Mouse (Mus musculus): ENCODE measurements around the gene B230118H07Rik. TPM values are rescaled to one million over a fixed set of nuclear protein-coding genes. Genes with fewer than 3 reads are reported as not detected.
"Not testable (repeated sequence)": the region's sequence is repeated elsewhere in the genome, so short reads cannot be mapped to it uniquely, and the experiment has no call there.

The B230118H07Rik gene
- polyA plus RNA-seq, 1 experiment from 2014 or later, result 20.2 TPM

DNA sequence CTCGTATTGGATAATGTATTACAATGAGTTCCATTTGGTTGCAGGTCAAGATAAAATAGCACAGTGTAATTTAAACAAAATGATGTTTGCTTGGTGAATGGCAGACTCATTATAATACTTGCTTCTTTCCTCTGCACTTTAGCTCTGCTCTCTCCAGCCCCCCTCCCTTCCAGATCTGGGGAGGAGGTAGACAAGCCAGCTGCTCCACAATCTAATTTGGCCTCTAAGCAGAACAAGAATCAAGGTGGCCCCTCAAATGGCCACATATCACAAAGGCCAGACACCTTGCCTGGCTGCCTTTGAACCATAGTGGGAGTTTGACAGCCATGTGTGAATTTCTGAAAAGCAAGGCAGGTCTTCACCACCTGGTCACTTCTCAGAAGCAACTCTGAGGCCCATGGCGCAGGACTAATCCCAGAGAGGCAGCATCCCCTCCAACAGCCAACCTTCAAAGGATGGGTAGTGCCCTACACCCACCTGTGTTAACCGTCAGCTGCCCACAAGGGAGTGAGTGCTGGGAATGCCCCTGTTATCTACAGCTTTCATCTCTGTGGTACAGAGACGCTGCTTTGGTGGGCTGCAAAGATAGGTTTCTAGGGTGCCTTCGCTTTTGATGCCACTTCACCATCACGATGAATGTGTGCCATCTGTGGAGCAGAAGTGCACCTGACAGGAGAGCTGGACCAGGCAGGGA lies 98.2 kb downstream of the B230118H07Rik start:
- H3K4me1 ChIP-seq (replicated peaks), result no peaks in the 10 kb centered on the region
- no peaks in the 10 kb centered on the region for H3K27me3 ChIP-seq
- no peak overlapping the region for H3K9ac ChIP-seq
- no peak overlapping the region for H3K4me3 ChIP-seq (replicated peaks)
- H3K4me2 ChIP-seq, result no peak overlapping the region
- H3K9me3 ChIP-seq (replicated peaks), result no peaks in the 10 kb centered on the region
- H3K36me3 ChIP-seq, result no peaks in the 10 kb centered on the region
- H3K27ac ChIP-seq, result no peak overlapping the region
- DNase-seq (no peak), ATAC-seq (ENCODE audit: low read depth) (no peak)
- WGBS (ENCODE audit: insufficient replicate concordance), result 54% methylated on average over 6 of the region's 6 CpGs

DNA sequence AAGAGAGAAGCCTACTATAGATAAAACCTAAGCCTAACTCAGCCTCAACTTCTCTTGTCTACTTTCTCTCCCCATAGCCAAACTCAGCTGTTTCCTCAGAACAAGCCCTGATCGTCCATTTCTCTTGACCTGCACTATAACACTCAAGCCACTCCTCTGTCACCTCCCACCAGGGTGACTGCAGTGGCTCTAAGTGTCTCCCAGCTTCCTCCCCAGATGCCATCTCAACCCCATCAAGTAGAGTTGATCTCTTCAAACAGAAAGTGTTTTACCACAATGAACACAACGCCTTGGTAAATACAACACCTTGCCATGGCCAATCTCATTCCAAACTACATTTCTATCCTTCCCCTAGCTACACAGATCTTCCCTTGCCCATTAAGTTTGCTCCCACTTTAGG lies 99.2 kb downstream of the B230118H07Rik start:
- H3K9me3 ChIP-seq (replicated peaks), result no peaks in the 10 kb centered on the region
- ATAC-seq (ENCODE audit: low read depth) (no peak), DNase-seq (no peak)
- no peak overlapping the region for H3K4me2 ChIP-seq
- no peaks in the 10 kb centered on the region for H3K4me1 ChIP-seq (replicated peaks)
- H3K36me3 ChIP-seq, result no peaks in the 10 kb centered on the region
- H3K27ac ChIP-seq, result no peak overlapping the region
- WGBS (ENCODE audit: insufficient replicate concordance), result 39% methylated on average over 2 of the region's 2 CpGs
- H3K9ac ChIP-seq, result no peak overlapping the region
- H3K27me3 ChIP-seq, result no peaks in the 10 kb centered on the region
- no peak overlapping the region for H3K4me3 ChIP-seq (replicated peaks)

DNA sequence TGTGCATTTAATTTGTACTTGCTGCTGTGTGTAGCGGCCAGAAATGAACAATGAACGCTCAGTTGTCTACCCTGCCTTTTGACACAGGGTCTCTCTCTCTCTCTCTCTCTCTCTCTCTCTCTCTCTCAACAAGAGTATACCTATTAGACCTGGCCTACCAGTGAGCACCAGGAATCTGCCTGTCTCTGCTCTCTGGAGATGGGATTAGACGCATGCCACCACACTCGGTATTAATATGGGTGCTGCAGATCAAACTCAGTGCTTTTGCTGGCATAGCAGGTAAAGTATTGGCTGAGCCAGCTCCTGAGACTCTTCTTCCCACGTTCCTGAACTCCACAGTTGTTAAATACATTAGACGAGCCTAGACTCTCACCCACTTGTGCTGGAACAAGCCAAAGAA lies 100.5 kb downstream of the B230118H07Rik start:
- Histone ChIP-seq H3K9ac (no peak overlapping the region), H3K4me3 (replicated peaks) (no peak overlapping the region), H3K27ac (no peak overlapping the region), H3K4me2 (no peak overlapping the region), H3K4me1 (replicated peaks) (no peaks in the 10 kb centered on the region), H3K36me3 (no peaks in the 10 kb centered on the region), H3K27me3 (no peaks in the 10 kb centered on the region), H3K9me3 (replicated peaks) (no peaks in the 10 kb centered on the region)
- no peak for DNase-seq
- WGBS (ENCODE audit: insufficient replicate concordance), result 54% methylated on average over 6 of the region's 6 CpGs
- no peak for ATAC-seq (ENCODE audit: low read depth)

DNA sequence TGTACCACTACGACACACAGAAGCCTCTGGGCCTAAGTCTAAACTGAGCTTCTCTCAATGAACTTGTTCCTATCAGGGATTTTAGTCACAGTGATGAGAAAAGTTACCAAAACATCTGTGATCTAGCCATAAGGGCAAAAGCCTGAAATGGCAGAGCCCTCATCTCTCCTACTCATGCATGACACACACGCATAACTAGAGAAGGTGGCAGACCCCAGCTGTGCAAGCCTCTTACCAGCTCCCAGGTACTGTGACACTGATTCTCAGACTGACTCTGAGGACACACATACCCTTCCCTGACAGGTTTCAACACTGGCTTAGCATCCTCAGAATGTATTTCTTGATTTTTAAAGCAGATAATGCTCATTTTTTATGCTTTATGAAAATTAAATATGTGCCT lies 103.7 kb downstream of the B230118H07Rik start:
- H3K4me2 ChIP-seq, result no peak overlapping the region
- WGBS (ENCODE audit: insufficient replicate concordance), result 74% methylated on average over 2 of the region's 2 CpGs
- DNase-seq, result no peak

DNA sequence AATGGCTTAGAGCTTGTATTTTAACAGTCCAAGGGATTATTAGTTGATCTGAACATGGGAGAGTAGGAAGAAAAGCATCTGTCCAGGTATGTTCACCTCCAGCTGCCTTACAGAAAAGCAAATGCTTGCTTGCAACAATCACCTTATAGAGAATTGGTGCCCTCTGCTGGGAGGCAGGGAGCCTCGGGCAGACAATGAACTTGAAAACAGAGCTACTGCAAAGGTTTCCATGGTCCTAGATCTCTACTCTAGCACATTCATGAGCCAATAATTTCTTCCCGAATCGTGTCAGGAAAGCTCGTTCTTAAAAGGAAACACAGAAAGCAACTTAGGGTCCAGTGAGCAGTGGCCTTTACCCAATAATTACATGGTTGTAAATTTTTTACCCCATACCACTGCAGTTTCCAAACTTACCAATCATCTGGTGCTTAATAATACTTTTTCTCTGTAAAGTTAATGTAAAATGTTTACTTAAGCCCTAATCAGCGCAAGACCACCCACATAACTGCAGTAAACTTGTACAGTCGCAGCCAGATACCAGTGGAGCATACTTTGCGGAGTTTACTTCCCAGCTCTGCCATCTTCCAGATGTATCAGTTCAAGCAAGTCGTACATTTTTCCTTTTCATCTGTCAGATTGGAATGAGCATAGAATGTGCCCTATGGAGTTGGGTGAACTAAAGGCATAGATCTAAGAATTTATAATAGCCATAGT lies 105.5 kb downstream of the B230118H07Rik start:
- WGBS (ENCODE audit: insufficient replicate concordance), result 59% methylated on average over 8 of the region's 8 CpGs
- Histone ChIP-seq H3K9ac (no peak overlapping the region), H3K4me2 (no peak overlapping the region), H3K27ac (no peak overlapping the region), H3K27me3 (no peaks in the 10 kb centered on the region), H3K4me1 (replicated peaks) (no peaks in the 10 kb centered on the region), H3K4me3 (replicated peaks) (no peak overlapping the region), H3K36me3 (no peaks in the 10 kb centered on the region), H3K9me3 (replicated peaks) (no peaks in the 10 kb centered on the region)
- ATAC-seq (ENCODE audit: low read depth) (no peak), DNase-seq (no peak)

More for the DNA sequence above, 103.7 kb downstream of the B230118H07Rik start:
- Histone ChIP-seq H3K9ac (no peak overlapping the region), H3K4me1 (replicated peaks) (no peaks in the 10 kb centered on the region), H3K27ac (no peak overlapping the region), H3K9me3 (replicated peaks) (no peaks in the 10 kb centered on the region), H3K36me3 (no peaks in the 10 kb centered on the region), H3K27me3 (no peaks in the 10 kb centered on the region), H3K4me3 (replicated peaks) (no peak overlapping the region)
- no peak for ATAC-seq (ENCODE audit: low read depth)

DNA sequence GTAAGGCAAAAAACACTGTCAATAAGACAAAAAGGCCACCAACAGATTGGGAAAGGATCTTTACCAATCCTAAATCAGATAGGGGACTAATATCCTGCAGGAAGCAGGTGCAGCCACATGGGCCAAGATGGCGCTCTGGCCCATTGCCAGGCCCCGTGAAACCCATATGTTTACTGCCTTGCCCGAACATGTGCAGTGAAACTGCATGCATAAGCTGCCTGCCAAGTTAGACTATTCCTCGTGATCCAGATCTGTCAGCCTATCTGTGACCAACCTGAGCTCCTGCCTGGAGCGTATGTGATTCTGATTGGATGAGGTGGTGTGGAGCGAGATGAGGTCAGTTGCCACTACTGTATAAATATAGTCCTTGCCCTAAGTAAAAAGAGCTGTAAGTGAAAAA lies 112.4 kb downstream of the B230118H07Rik start:
- DNase-seq; H3K36me3 ChIP-seq; H3K9me3 ChIP-seq (replicated peaks); H3K4me1 ChIP-seq (replicated peaks); H3K27ac ChIP-seq; H3K4me3 ChIP-seq (replicated peaks); ATAC-seq (ENCODE audit: low read depth); H3K4me2 ChIP-seq; H3K27me3 ChIP-seq; H3K9ac ChIP-seq: not testable (repeated sequence)
- 67% methylated on average over 6 of the region's 6 CpGs for WGBS (ENCODE audit: insufficient replicate concordance)

DNA sequence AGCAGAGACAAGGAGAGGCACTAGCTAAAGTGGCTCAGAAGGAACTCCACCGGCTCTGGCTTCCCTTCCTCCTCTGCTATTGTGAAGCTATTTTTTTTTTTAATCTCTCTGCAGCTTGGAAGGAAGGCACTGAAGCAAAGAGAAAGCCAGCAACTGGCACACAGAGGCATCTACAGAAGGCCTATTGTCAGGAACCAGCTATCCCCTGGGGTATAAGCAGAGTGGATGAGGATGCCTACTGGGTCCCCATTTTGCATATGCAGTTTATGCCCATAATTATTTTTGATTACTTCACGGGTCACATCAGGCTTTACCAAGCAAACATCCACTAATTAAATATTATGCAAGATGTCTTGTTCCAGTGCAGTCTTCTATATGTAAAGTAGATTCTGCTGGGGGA lies 115.6 kb downstream of the B230118H07Rik start:
- H3K36me3 ChIP-seq, result no peaks in the 10 kb centered on the region
- H3K27ac ChIP-seq, result no peak overlapping the region
- no peaks in the 10 kb centered on the region for H3K9me3 ChIP-seq (replicated peaks)
- ATAC-seq (ENCODE audit: low read depth) (no peak), DNase-seq (no peak)
- H3K4me2 ChIP-seq, result no peak overlapping the region
- no peaks in the 10 kb centered on the region for H3K27me3 ChIP-seq
- no peak overlapping the region for H3K9ac ChIP-seq
- H3K4me1 ChIP-seq (replicated peaks), result no peaks in the 10 kb centered on the region
- WGBS (ENCODE audit: insufficient replicate concordance), result 46% methylated on average over 2 of the region's 2 CpGs
- H3K4me3 ChIP-seq (replicated peaks), result no peak overlapping the region

DNA sequence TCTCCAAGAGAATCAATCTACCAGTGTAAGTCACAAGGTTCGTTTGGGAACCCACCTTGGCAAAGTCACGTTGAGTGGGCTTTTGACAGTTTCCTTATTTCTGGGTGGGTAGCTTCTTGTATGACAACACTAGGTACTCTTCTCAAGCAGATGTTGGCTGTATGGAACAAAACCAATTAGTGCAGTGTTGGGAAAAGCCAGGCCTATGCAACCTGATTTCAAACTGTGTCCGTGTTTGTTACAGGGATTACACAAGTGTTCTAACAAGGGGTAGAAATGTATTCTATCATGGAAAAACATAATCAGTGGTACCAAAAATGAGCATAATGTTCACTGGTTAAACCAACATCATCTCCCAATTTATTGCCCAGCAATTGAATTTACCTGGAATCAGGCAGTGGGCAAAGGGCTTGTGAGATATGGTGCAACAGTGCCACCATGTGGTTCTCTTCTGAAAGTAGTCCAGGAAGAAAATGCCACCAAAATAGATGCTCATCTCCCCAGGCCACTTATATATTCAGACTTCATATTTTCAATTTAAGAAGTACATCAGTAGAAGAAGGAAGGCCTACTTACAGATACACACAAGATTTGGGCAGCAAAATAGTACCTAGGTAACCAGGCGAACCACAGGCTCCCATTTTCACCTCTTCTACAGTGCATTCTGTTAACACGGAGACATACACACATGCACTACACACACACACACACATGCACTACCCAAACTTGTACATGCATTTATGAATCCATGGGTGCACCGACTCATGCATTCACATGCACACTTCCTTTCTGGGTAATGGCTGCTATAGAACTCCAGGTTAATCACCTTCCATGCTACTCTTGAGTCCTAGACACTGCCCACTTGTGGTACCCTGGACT lies 123.6 kb downstream of the B230118H07Rik start:
- H3K4me3 ChIP-seq (replicated peaks), result no peak overlapping the region
- DNase-seq, result no peak
- no peak for ATAC-seq (ENCODE audit: low read depth)
- H3K9ac ChIP-seq, result no peak overlapping the region
- no peaks in the 10 kb centered on the region for H3K9me3 ChIP-seq (replicated peaks)
- H3K4me1 ChIP-seq (replicated peaks), result no peaks in the 10 kb centered on the region
- no peak overlapping the region for H3K4me2 ChIP-seq
- H3K27ac ChIP-seq, result no peak overlapping the region
- H3K36me3 ChIP-seq, result no peaks in the 10 kb centered on the region
- WGBS (ENCODE audit: insufficient replicate concordance), result 53% methylated on average over 6 of the region's 6 CpGs
- H3K27me3 ChIP-seq, result no peaks in the 10 kb centered on the region

DNA sequence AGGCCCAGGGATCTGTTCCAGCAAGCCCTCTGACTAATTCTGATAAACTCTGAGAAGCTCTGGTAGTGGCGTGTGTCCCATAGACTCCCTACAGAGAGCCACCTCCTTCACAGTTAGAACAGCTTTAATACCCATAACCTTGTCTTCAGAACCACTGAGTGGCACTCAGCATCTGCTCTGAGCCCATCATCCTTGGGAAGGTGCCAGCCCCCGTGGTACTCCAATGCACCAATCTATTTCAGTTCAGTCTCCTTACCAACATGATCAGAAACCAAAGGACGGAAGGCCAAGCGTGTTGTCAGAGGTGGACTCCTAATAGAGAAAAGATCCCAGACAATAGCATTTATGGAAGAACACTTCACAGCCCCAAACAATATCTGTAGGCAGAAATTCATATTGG lies 124.2 kb downstream of the B230118H07Rik start:
- 73% methylated on average over 4 of the region's 4 CpGs for WGBS (ENCODE audit: insufficient replicate concordance)
- no peak for ATAC-seq (ENCODE audit: low read depth)

DNA sequence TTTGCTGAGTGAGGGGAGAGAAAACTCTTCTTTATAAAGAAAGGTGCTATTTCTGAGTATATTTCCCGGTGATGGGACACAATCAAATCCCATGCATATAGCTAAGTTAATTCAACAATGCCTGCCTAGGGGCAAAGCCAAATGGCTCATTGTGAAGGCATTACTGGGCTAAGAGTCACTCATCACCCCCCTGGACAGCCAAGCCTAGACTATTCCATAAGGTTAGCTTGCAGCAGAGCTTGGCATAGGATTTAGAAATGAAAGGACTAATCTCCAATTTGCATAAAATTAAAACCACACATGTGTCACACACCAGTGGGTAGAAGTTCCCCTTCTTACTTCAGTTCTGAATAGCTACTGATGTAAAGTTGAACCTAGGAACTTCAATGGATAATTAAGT lies 128.8 kb downstream of the B230118H07Rik start:
- DNase-seq, result no peak
- Histone ChIP-seq H3K4me3 (replicated peaks) (no peak overlapping the region), H3K27ac (no peak overlapping the region), H3K4me1 (replicated peaks) (no peaks in the 10 kb centered on the region), H3K9me3 (replicated peaks) (no peaks in the 10 kb centered on the region), H3K36me3 (no peaks in the 10 kb centered on the region), H3K9ac (no peak overlapping the region), H3K27me3 (no peaks in the 10 kb centered on the region), H3K4me2 (no peak overlapping the region)
- 59% methylated on average over 1 of the region's 1 CpGs for WGBS (ENCODE audit: insufficient replicate concordance)
- no peak for ATAC-seq (ENCODE audit: low read depth)

More for the DNA sequence above, 124.2 kb downstream of the B230118H07Rik start:
- Histone ChIP-seq H3K36me3 (no peaks in the 10 kb centered on the region), H3K9me3 (replicated peaks) (no peaks in the 10 kb centered on the region), H3K27ac (no peak overlapping the region), H3K4me3 (replicated peaks) (no peak overlapping the region), H3K9ac (no peak overlapping the region), H3K4me2 (no peak overlapping the region), H3K27me3 (no peaks in the 10 kb centered on the region), H3K4me1 (replicated peaks) (no peaks in the 10 kb centered on the region)
- no peak for DNase-seq

DNA sequence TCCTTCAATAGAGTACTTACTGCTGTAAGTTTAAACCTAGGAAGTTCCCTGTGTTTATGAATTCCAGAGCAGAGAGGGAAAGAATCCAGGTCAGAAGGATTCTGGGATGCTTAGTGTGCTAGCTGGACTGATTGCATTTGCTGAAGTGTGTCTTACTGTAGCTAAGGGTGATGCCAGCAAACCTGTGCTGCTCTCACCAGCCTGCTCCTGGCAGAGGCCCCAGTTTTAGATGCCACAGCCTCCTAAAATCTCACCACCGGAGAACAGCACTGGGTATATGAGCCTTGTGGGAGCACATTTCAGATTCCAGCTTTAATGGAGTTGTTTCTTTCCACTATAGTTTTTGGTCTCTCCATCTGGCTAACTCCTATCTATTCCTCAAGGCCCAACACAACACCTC lies 129.4 kb downstream of the B230118H07Rik start:
- no peak overlapping the region for H3K4me2 ChIP-seq
- ATAC-seq (ENCODE audit: low read depth) (no peak), DNase-seq (no peak)
- no peak overlapping the region for H3K27ac ChIP-seq
- H3K4me1 ChIP-seq (replicated peaks), result no peaks in the 10 kb centered on the region
- WGBS (ENCODE audit: insufficient replicate concordance), result 73% methylated on average over 1 of the region's 1 CpGs
- H3K4me3 ChIP-seq (replicated peaks), result no peak overlapping the region
- no peaks in the 10 kb centered on the region for H3K36me3 ChIP-seq
- H3K27me3 ChIP-seq, result no peaks in the 10 kb centered on the region
- H3K9me3 ChIP-seq (replicated peaks), result no peaks in the 10 kb centered on the region
- no peak overlapping the region for H3K9ac ChIP-seq

Data from liver, embryonic 13.5 days (tissue).